ENCODE assay signal across 20 mouse cellular contexts in the genomic region with DNA sequence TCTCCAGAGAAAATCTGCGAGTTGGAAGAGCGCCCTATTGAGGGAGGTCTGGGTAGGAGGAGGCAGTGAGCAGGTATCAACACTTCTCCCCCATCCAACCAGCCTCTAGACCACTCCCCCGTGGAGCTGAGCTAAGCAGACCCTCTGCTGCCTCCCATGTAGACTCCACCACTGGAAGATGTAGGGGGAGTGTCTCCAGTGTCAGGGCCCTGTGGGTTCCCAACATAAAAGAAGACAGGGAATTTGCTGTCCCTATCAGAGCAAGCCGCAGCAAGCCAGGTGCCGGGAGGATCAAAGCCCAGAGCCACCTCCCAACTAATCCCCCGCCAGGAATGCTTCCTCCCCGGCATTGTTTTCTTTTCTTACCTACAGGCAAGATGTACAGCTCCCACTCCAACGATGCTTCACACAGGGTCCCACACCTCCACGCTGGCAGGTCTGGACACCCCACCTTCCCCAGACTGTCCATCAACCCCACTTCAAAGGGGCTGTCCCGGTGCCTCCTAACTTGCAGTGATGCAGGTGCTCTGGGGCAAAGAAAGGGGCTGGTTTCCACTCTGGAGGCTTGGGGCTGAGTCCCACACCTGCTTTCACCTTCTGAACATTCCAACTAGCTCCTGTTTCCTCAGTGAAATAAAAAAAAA. TPM values are rescaled to one million over a fixed set of nuclear protein-coding genes. Genes with fewer than 3 reads are reported as not detected.
A peak's percentile ranks its signal among the peaks of the same experiment; 100 is the strongest.
DNase-seq lines count a peak whose midpoint lies in the region; ATAC-seq and TF ChIP-seq lines count a peak whose summit lies in the region.
"Had no signal": no experiment of that assay in that cellular context is flagged by ENCODE, and none has a peak within 500 bp of the region (broad histone marks: within the 10 kb centered on the region; RNA-seq: fewer than 3 reads in every experiment).

No protein-coding gene starts in this region.

- no peaks in the 10 kb centered on the region for H3K9me3 ChIP-seq in lung, embryonic 14.5 days (ENCODE audit: low read depth, low read length)
- H3K9me3 ChIP-seq in embryonic facial prominence, embryonic 14.5 days (ENCODE audit: control insufficient read depth, low read length): no peaks in the 10 kb centered on the region
- H3K9me3 ChIP-seq in stomach, embryonic 15.5 days: no peaks in the 10 kb centered on the region
- H3K9me3 ChIP-seq: hindbrain, embryonic 15.5 days; liver, embryonic 13.5 days; neural tube, embryonic 12.5 days had no signal

- TF ChIP-seq POLR2A in lung, adult 2 months (IDR thresholded peaks at IDR 0.05; ENCODE audit: borderline replicate concordance, extremely low read depth, low read depth, low read length): no peak

- no peak overlapping the region for H3K9ac ChIP-seq in lung, embryonic 14.5 days
- H3K9ac ChIP-seq in embryonic facial prominence, embryonic 14.5 days (ENCODE audit: low read depth, low read length): 0 out of 2 replicates have a peak overlapping the region, but pooled peaks have one; percentile 6
- no peak overlapping the region for H3K9ac ChIP-seq in stomach, embryonic 15.5 days
- H3K9ac ChIP-seq: hindbrain, embryonic 15.5 days; liver, embryonic 13.5 days; neural tube, embryonic 12.5 days had no signal

- peaks cover 14% of the 10 kb centered on the region for H3K4me1 ChIP-seq in lung, embryonic 14.5 days (ENCODE audit: insufficient read depth)
- H3K4me1 ChIP-seq in lung, adult 2 months (ENCODE audit: control insufficient read depth, insufficient read depth, low read length): peaks cover 3% of the 10 kb centered on the region; the same call in 1 of the 2 replicates
- H3K4me1 ChIP-seq in embryonic facial prominence, embryonic 14.5 days (ENCODE audit: control insufficient read depth, insufficient read depth, low read length): peaks cover 18% of the 10 kb centered on the region
- peaks cover 28% of the 10 kb centered on the region for H3K4me1 ChIP-seq in stomach, embryonic 15.5 days

- H3K4me3 ChIP-seq in lung, embryonic 14.5 days (ENCODE audit: low read depth, low read length): no peak overlapping the region
- no peak overlapping the region for H3K4me3 ChIP-seq in lung, adult 2 months (replicated peaks; ENCODE audit: extremely low read depth, low read depth, low read length)
- H3K4me3 ChIP-seq in embryonic facial prominence, embryonic 14.5 days (ENCODE audit: low read depth, low read length): no peak overlapping the region
- no peak overlapping the region for H3K4me3 ChIP-seq in stomach, embryonic 15.5 days (replicated peaks)
- H3K4me3 ChIP-seq: heart, adult 2 months; hindbrain, embryonic 15.5 days; liver, embryonic 13.5 days; neural tube, embryonic 12.5 days had no signal

- H3K36me3 ChIP-seq in lung, embryonic 14.5 days (ENCODE audit: insufficient read depth): peaks cover 6% of the 10 kb centered on the region; the same call in 1 of the 2 replicates
- H3K36me3 ChIP-seq in embryonic facial prominence, embryonic 14.5 days (ENCODE audit: control insufficient read depth, insufficient read depth, low read length): no peaks in the 10 kb centered on the region
- H3K36me3 ChIP-seq in stomach, embryonic 15.5 days: 0 out of 2 replicates have a peak, but pooled peaks cover 5% of the 10 kb centered on the region
- H3K36me3 ChIP-seq: hindbrain, embryonic 15.5 days; liver, embryonic 13.5 days; neural tube, embryonic 12.5 days had no signal

- H3K27me3 ChIP-seq in lung, embryonic 14.5 days (ENCODE audit: insufficient read depth, low read length): no peaks in the 10 kb centered on the region
- no peaks in the 10 kb centered on the region for H3K27me3 ChIP-seq in embryonic facial prominence, embryonic 14.5 days (replicated peaks; ENCODE audit: control insufficient read depth, insufficient read depth, low read length)
- no peaks in the 10 kb centered on the region for H3K27me3 ChIP-seq in stomach, embryonic 15.5 days (replicated peaks)
- H3K27me3 ChIP-seq: hindbrain, embryonic 15.5 days; liver, embryonic 13.5 days; neural tube, embryonic 12.5 days had no signal

- DNase-seq in lung, embryonic 14.5 days: no peak
- DNase-seq in lung, adult 2 months: no peak
- DNase-seq in R1 (ENCODE audit: low read depth, low spot score): peak; percentile 92
- DNase-seq in embryonic facial prominence, embryonic 14.5 days (ENCODE audit: low spot score): peak; percentile 84
- no peak for DNase-seq in right cerebral cortex, adult 2 months (ENCODE audit: low spot score in 2 of 2)
- DNase-seq: adrenal gland, postnatal 14 days; cerebellum, adult 18-20 months; gastrocnemius, postnatal 10 days; heart, adult 2 months; heart, postnatal 10 days; kidney, postnatal 4 days; liver, embryonic 13.5 days; lung, postnatal 36 days; right cerebral cortex, postnatal 14 days had no signal

- H3K27ac ChIP-seq in lung, embryonic 14.5 days (ENCODE audit: low read depth): no peak overlapping the region
- H3K27ac ChIP-seq in embryonic facial prominence, embryonic 14.5 days (replicated peaks; ENCODE audit: low read depth, low read length): no peak overlapping the region
- peak overlapping the region; percentile 44 for H3K27ac ChIP-seq in stomach, embryonic 15.5 days
- H3K27ac ChIP-seq: heart, adult 2 months; hindbrain, embryonic 15.5 days; liver, embryonic 13.5 days; neural tube, embryonic 12.5 days had no signal

- no peak for TF ChIP-seq CTCF in lung, embryonic 14.5 days (IDR thresholded peaks at IDR 0.05; ENCODE audit: low read depth)
- TF ChIP-seq CTCF in lung, adult 2 months (IDR thresholded peaks at IDR 0.05; ENCODE audit: insufficient read depth, low read length): no peak

- no peak overlapping the region for H3K4me2 ChIP-seq in lung, embryonic 14.5 days
- H3K4me2 ChIP-seq in embryonic facial prominence, embryonic 14.5 days (ENCODE audit: low read depth, low read length): no peak overlapping the region
- no peak overlapping the region for H3K4me2 ChIP-seq in stomach, embryonic 15.5 days
- H3K4me2 ChIP-seq: hindbrain, embryonic 15.5 days; liver, embryonic 13.5 days; neural tube, embryonic 12.5 days had no signal

- 30% methylated on average over 10 of the region's 10 CpGs for WGBS in lung, embryonic 14.5 days
- 58% methylated on average over 10 of the region's 10 CpGs for WGBS in lung, adult 2 months
- 31% methylated on average over 9 of the region's 10 CpGs for WGBS in embryonic facial prominence, embryonic 14.5 days
- 34% methylated on average over 10 of the region's 10 CpGs for whole genome bisulfite sequencing in stomach, embryonic 15.5 days

- ATAC-seq in lung, embryonic 14.5 days (ENCODE audit: insufficient read depth): peak; percentile 26; the same call in 1 of the 2 replicates
- peak; percentile 81 for ATAC-seq in embryonic facial prominence, embryonic 14.5 days (ENCODE audit: low read depth)
- ATAC-seq in stomach, embryonic 15.5 days (ENCODE audit: insufficient read depth, low FRiP score, low read depth): peak; percentile 37; the same call in 1 of the 2 replicates
- ATAC-seq in granulocyte monocyte progenitor cell, adult 5-6 weeks (replicated peaks; ENCODE audit: poor library complexity, severe bottlenecking): no peak
- ATAC-seq: intestine, postnatal 0 days had no signal

RNA-seq across cellular contexts. Expression of gene Tns3, which starts 22.6 kb away (rescaled TPM):
- polyA plus RNA-seq in lung, embryonic 14.5 days (2014; fragmentation: Nextera tagmentation; extraction: Ambion mirVana): 34.7 and 41.0 TPM in 2 replicates
- 160 and 164 TPM in 2 replicates for polyA plus RNA-seq in lung, adult 2 months (2012; rRNA removed)
- polyA plus RNA-seq in embryonic facial prominence, embryonic 14.5 days (2014; fragmentation: Nextera tagmentation; extraction: Ambion mirVana): 19.3 and 20.5 TPM in 2 replicates
- 26.9 and 28.9 TPM in 2 replicates for polyA plus RNA-seq in stomach, embryonic 15.5 days (2015; fragmentation: Nextera tagmentation; extraction: Ambion mirVana)
- total RNA-seq in granulocyte monocyte progenitor cell, adult 5-6 weeks (2014; fragmentation: Nextera tagmentation): 26.9 TPM in 2 replicates
- 13.0 and 13.1 TPM in 2 replicates for total RNA-seq in granulocyte monocyte progenitor cell, adult 5-6 weeks (2017)
- total RNA-seq: MEL had no signal

Comparison
In these comparisons a context has a peak if more than half of its experiments do, and no peak if none do; other contexts are left out.
1. DNase-seq: peak in R1 (single experiment) and embryonic facial prominence, embryonic 14.5 days (single experiment); none in lung, embryonic 14.5 days (single experiment), lung, adult 2 months (single experiment) and right cerebral cortex, adult 2 months (0 of 2).